Mouse (Mus musculus): ENCODE measurements around the gene Tdrd3.

DNA sequence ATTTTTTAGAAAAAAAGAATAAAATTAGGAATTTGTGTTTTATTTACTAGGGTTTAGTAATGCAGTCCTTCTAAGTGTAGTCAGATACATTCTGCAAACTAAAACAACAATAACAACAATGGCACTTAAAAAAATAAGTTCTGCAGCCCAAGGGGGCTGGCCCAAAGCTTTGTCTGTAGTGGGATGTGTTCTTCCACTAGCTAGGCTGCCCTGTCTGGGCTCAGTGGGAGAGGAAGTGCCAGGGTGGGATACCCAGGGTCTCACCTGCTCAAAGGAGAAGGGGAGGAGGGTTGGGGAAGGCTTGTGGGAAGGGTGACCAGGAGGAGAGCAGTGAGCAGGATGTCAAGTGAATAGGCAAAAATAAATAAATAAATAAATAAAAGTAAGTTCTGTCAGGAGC, 48.2 kb downstream of the Tdrd3 start:
- no peak for TF ChIP-seq POLR2A (IDR thresholded peaks at IDR 0.05; ENCODE audit: low read depth, low read length)
- TF ChIP-seq CTCF (conservative IDR thresholded peaks at IDR 0.05; ENCODE audit: insufficient read depth, insufficient read length, low read depth, low read length) = no peak

Measured in kidney, adult 2 months (tissue).